Mouse (Mus musculus) heart, embryonic 11.5 days (tissue): Measurements from ENCODE around the gene 5830411N06Rik. TPM values are rescaled to one million over a fixed set of nuclear protein-coding genes. Genes with fewer than 3 reads are reported as not detected.

Source experiments
- ATAC-seq: fragments of 200-750 bp; cut with Nextera tagmentation; replicated peaks from 2 replicates; pipeline ENCODE4 v1.8.0; 2017; ENCODE audit warnings: moderate library complexity; ENCODE audit not compliant: insufficient number of reproducible peaks, low FRiP score, low TSS enrichment
- H3K27ac ChIP-seq: fragments of 300-500 bp; sonication (generic); 2 replicates; pipeline ENCODE4 v1.5.1; 2014; ENCODE audit warnings: mild to moderate bottlenecking, low read depth, low read length
- H3K27me3 ChIP-seq: fragments of 300-500 bp; sonication (generic); 2 replicates; pipeline ENCODE4 v1.6.1; 2014; ENCODE audit warnings: mild to moderate bottlenecking, low read length, mixed read lengths; ENCODE audit not compliant: control insufficient read depth, insufficient read depth
- H3K36me3 ChIP-seq: fragments of 300-500 bp; sonication (generic); 2 replicates; pipeline ENCODE4 v1.6.1; 2014; ENCODE audit warnings: mild to moderate bottlenecking, low read length, moderate library complexity, mixed read lengths; ENCODE audit not compliant: control insufficient read depth, insufficient read depth
- H3K4me1 ChIP-seq: fragments of 300-500 bp; sonication (generic); 2 replicates; pipeline ENCODE4 v1.6.1; 2014; ENCODE audit warnings: low read length; ENCODE audit not compliant: control insufficient read depth, insufficient read depth
- H3K4me2 ChIP-seq: fragments of 300-500 bp; sonication (generic); 2 replicates; pipeline ENCODE4 v1.6.1; 2014; ENCODE audit warnings: mild to moderate bottlenecking, moderate library complexity
- H3K4me3 ChIP-seq: fragments of 300-500 bp; sonication (generic); 2 replicates; pipeline ENCODE4 v1.5.1; 2014; ENCODE audit warnings: low read depth, low read length
- H3K9ac ChIP-seq: fragments of 300-500 bp; sonication (generic); 2 replicates; pipeline ENCODE4 v1.6.1; 2014; ENCODE audit warnings: mild to moderate bottlenecking, low read depth, low read length, moderate library complexity
- H3K9me3 ChIP-seq: fragments of 300-500 bp; sonication (generic); replicated peaks from 2 replicates; pipeline ENCODE4 v1.6.1; 2016; ENCODE audit warnings: low read length; ENCODE audit not compliant: control insufficient read depth
- WGBS: fragments of 180-500 bp; shearing (Covaris S2); extraction: QIAGEN DNeasy Blood & Tissue Kit; methylation state at CpG from one replicate; pipeline ENCODE4 v1.1.7; 2014; ENCODE audit not compliant: insufficient replicate concordance; 5-methylcytosine and 5-hydroxymethylcytosine counted together
- polyA plus RNA-seq: library from polyadenylated mRNA; unstranded; fragments of >200 nt; fragmentation: Nextera tagmentation; extraction: Ambion mirVana; gene quantifications from 2 replicates; pipeline ENCODE4 v1.2.1, GENCODE M21; 2014

The 5830411N06Rik gene
- polyA plus RNA-seq, 1 experiment from 2014 or later, result not detected

- no peaks in the 10 kb centered on the region for H3K27me3 ChIP-seq
- no peak for ATAC-seq
- H3K4me2 ChIP-seq, result no peak overlapping the region
- H3K9ac ChIP-seq, result no peak overlapping the region
- no peaks in the 10 kb centered on the region for H3K4me1 ChIP-seq
- H3K4me3 ChIP-seq, result no peak overlapping the region
- no peak overlapping the region for H3K27ac ChIP-seq
- H3K9me3 ChIP-seq, result no peaks in the 10 kb centered on the region
- WGBS, result 66% methylated on average over 3 of the region's 3 CpGs
- H3K36me3 ChIP-seq, result no peaks in the 10 kb centered on the region
Measured at GRCm38 (mm10) chr7:140319861-140320385, 72.8 kb downstream of the 5830411N06Rik start.

DNA sequence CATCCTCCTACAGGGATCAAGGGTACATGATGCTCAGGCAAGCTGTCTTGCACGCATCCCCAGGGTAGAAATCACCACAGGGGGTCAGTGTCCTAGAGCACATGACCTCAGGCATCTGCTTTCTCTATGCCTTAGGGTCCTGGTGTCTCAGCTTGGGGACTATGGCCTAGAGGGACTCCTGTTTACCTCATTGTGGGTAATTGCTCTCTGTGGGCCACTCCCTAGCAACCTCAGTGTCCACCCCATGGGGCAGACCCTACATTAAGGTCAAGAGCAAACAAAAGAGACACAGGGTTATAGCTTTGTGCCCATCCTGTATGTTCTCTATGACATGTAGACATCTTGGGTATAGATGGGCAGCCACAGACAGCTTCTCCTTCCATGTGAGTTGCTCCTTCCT is 73.5 kb downstream of the 5830411N06Rik start, which contains the start of gene Olfr525:
Gene Olfr525 (plus strand): TSS at position 301 of the 400 bp plus-strand sequence.
- Histone ChIP-seq H3K9ac (no peak within 1 kb of the TSS), H3K27ac (no peak within 1 kb of the TSS), H3K36me3 (no peaks in the 10 kb centered on the region), H3K4me1 (no peaks in the 10 kb centered on the region), H3K4me3 (no peak within 1 kb of the TSS), H3K9me3 (no peaks in the 10 kb centered on the region), H3K27me3 (no peaks in the 10 kb centered on the region), H3K4me2 (no peak within 1 kb of the TSS)
- ATAC-seq, result no peak
- 58% methylated on average over 1 of the region's 1 CpGs for WGBS

- Histone ChIP-seq H3K9ac (no peak overlapping the region), H3K4me3 (no peak overlapping the region), H3K36me3 (no peaks in the 10 kb centered on the region), H3K4me2 (no peak overlapping the region), H3K4me1 (no peaks in the 10 kb centered on the region), H3K9me3 (no peaks in the 10 kb centered on the region), H3K27ac (no peak overlapping the region), H3K27me3 (no peaks in the 10 kb centered on the region)
- no peak for ATAC-seq
Measured at GRCm38 (mm10) chr7:140321135-140321534, 74.1 kb downstream of the 5830411N06Rik start.

DNA sequence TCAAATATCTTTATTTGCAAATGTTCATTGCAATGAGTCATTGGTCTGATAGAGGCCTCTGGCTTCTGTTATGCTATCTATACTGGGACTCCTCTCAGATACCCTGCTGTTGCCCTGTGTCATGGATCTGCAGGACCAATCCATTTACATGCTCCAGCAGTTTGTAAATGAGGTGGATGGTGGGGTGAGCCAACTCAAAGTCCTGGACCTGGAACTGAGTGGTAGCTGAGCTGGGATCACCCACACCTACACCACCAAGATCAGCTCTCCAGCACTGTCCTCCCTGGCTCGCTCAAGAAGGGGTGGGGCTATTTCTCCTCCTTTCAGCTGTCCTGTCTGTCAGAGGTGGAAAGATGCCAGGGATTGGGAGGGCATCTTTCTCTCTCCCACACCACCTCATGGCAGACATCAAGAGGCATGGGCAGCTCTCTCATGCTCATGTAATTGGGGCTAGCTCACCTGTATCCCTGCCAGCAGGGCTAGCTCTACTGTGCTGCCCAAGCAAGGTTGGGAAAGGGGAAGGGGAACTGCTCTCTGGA is 82.8 kb downstream of the 5830411N06Rik start:
- Histone ChIP-seq H3K4me1 (no peaks in the 10 kb centered on the region), H3K9ac (no peak overlapping the region), H3K4me3 (no peak overlapping the region), H3K36me3 (no peaks in the 10 kb centered on the region), H3K4me2 (no peak overlapping the region), H3K27ac (no peak overlapping the region), H3K27me3 (no peaks in the 10 kb centered on the region), H3K9me3 (no peaks in the 10 kb centered on the region)
- no peak for ATAC-seq
- WGBS, result 53% methylated on average over 1 of the region's 1 CpGs

- Histone ChIP-seq H3K27me3 (no peaks in the 10 kb centered on the region), H3K36me3 (no peaks in the 10 kb centered on the region), H3K9me3 (no peaks in the 10 kb centered on the region), H3K27ac (no peak within 1 kb of the TSS), H3K4me2 (no peak within 1 kb of the TSS), H3K4me1 (no peaks in the 10 kb centered on the region), H3K9ac (no peak within 1 kb of the TSS), H3K4me3 (no peak within 1 kb of the TSS)
- no peak for ATAC-seq
- WGBS, result 88% methylated on average over 2 of the region's 2 CpGs
Measured at GRCm38 (mm10) chr7:140333717-140334116, 86.6 kb downstream of the 5830411N06Rik start, which contains the start of gene Olfr527. TSS of gene Olfr527 (plus strand) at chr7:140334017.

Other genes with a start within 250 kb of the 5830411N06Rik start
- 31.9 and 34.3 TPM in 2 replicates for gene Zfp511, start 210.9 kb upstream of the 5830411N06Rik start, polyA plus RNA-seq
- gene Tubgcp2, start 210.6 kb upstream of the 5830411N06Rik start, polyA plus RNA-seq, result 37.3 and 42.1 TPM in 2 replicates
- 0.14 TPM in 1 of 2 replicates, not detected in the other for gene Msx3, start 198.2 kb upstream of the 5830411N06Rik start, polyA plus RNA-seq
- gene Caly, start 164.7 kb upstream of the 5830411N06Rik start, polyA plus RNA-seq, result 0.24 and 0.54 TPM in 2 replicates
- not detected in 2 replicates for gene Prap1, start 153.9 kb upstream of the 5830411N06Rik start, polyA plus RNA-seq
- gene Fuom, start 144.8 kb upstream of the 5830411N06Rik start, polyA plus RNA-seq, result 69.3 and 71.7 TPM in 2 replicates
- gene Paox, start 131.5 kb upstream of the 5830411N06Rik start, polyA plus RNA-seq, result 17.1 and 19.0 TPM in 2 replicates
- 179 and 198 TPM in 2 replicates for gene Echs1, start 130.8 kb upstream of the 5830411N06Rik start, polyA plus RNA-seq
- 24.8 and 33.7 TPM in 2 replicates for gene Mtg1, start 109.7 kb upstream of the 5830411N06Rik start, polyA plus RNA-seq
- gene Sprn, start 92.4 kb upstream of the 5830411N06Rik start, polyA plus RNA-seq, result 0.04 TPM in 1 of 2 replicates, not detected in the other
- not detected in 2 replicates for gene Olfr522, start 82.5 kb upstream of the 5830411N06Rik start, polyA plus RNA-seq
- not detected in 2 replicates for gene Olfr523, start 74.1 kb upstream of the 5830411N06Rik start, polyA plus RNA-seq
- gene Olfr524, start 41.3 kb upstream of the 5830411N06Rik start, polyA plus RNA-seq, result not detected in 2 replicates
- gene Cd163l1, start 29.0 kb upstream of the 5830411N06Rik start, polyA plus RNA-seq, result not detected in 2 replicates
- gene Olfr525, start 73.6 kb downstream of the 5830411N06Rik start, polyA plus RNA-seq, result not detected in 2 replicates
- not detected in 2 replicates for gene Olfr527, start 86.7 kb downstream of the 5830411N06Rik start, polyA plus RNA-seq
- gene Olfr60, start 114.4 kb downstream of the 5830411N06Rik start, polyA plus RNA-seq, result not detected in 2 replicates
- gene Olfr530, start 129.0 kb downstream of the 5830411N06Rik start, polyA plus RNA-seq, result not detected in 2 replicates
- not detected in 2 replicates for gene Olfr531, start 155.6 kb downstream of the 5830411N06Rik start, polyA plus RNA-seq
- gene Olfr532, start 174.4 kb downstream of the 5830411N06Rik start, polyA plus RNA-seq, result not detected in 2 replicates
- gene Olfr533, start 216.1 kb downstream of the 5830411N06Rik start, polyA plus RNA-seq, result not detected in 2 replicates
- not detected in 2 replicates for gene Olfr535, start 236.9 kb downstream of the 5830411N06Rik start, polyA plus RNA-seq